Mouse (Mus musculus): ENCODE results near the gene Pdzph1. TPM values are rescaled to one million over a fixed set of nuclear protein-coding genes. Genes with fewer than 3 reads are reported as not detected.

Pdzph1 gene
- polyA plus RNA-seq, 1 experiment from 2014 or later = not detected

- ATAC-seq (replicated peaks; ENCODE audit: low FRiP score, low read depth) (no peak), DNase-seq (ENCODE audit: low spot score) (no peak)
- Histone ChIP-seq H3K9ac (ENCODE audit: low read depth, low read length) (no peak overlapping the region), H3K36me3 (ENCODE audit: insufficient read depth, low read length) (no peaks in the 10 kb centered on the region), H3K9me3 (replicated peaks; ENCODE audit: low read length) (no peaks in the 10 kb centered on the region), H3K27me3 (ENCODE audit: insufficient read depth, low read length) (no peaks in the 10 kb centered on the region), H3K27ac (no peak overlapping the region), H3K4me2 (ENCODE audit: low read length) (no peak overlapping the region), H3K4me1 (replicated peaks; ENCODE audit: insufficient read depth, low read length) (no peaks in the 10 kb centered on the region), H3K4me3 (replicated peaks; ENCODE audit: low read depth, low read length) (no peak overlapping the region)
- TF ChIP-seq CTCF (IDR thresholded peaks at IDR 0.05; ENCODE audit: low read depth) = no peak
- 74% methylated on average over 7 of the region's 7 CpGs for WGBS
Observed at GRCm38 (mm10) chr17:58911564-58911963, 79.6 kb downstream of the Pdzph1 start.

- no peak overlapping the region for H3K27ac ChIP-seq
- H3K36me3 ChIP-seq (ENCODE audit: insufficient read depth, low read length) = no peaks in the 10 kb centered on the region
- ATAC-seq (replicated peaks; ENCODE audit: low FRiP score, low read depth) = no peak
- H3K9ac ChIP-seq (ENCODE audit: low read depth, low read length) = no peak overlapping the region
- WGBS = 32% methylated on average over 8 of the region's 8 CpGs
- H3K9me3 ChIP-seq (replicated peaks; ENCODE audit: low read length) = no peaks in the 10 kb centered on the region
- DNase-seq (ENCODE audit: low spot score) = peak; percentile 78
- H3K27me3 ChIP-seq (ENCODE audit: insufficient read depth, low read length) = no peaks in the 10 kb centered on the region
- peak; percentile 77 for TF ChIP-seq CTCF (IDR thresholded peaks at IDR 0.05; ENCODE audit: low read depth)
- H3K4me3 ChIP-seq (replicated peaks; ENCODE audit: low read depth, low read length) = no peak overlapping the region
- no peaks in the 10 kb centered on the region for H3K4me1 ChIP-seq (replicated peaks; ENCODE audit: insufficient read depth, low read length)
- no peak overlapping the region for H3K4me2 ChIP-seq (ENCODE audit: low read length)
Observed at GRCm38 (mm10) chr17:58909061-58909661, 82.0 kb downstream of the Pdzph1 start.

DNA sequence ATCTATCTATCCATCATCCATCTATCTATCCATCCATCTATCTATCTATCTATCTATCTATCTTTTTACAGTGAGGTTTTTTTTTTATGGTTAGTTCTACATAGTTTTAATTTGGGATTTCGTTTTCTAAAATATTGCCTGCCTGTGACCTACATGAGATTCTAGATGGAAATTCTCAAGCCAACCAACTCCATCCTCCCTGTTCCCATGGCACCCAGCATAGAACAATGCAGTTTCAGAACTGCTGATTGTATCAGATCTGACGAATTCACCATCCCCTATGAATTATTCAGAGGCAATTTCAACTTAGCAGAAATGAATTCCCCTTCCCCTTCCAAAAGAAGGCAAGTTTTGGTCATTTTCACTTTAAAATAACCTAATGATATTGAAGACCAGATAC is 85.2 kb downstream of the Pdzph1 start:
- Histone ChIP-seq H3K27me3 (ENCODE audit: insufficient read depth, low read length) (no peaks in the 10 kb centered on the region), H3K36me3 (ENCODE audit: insufficient read depth, low read length) (no peaks in the 10 kb centered on the region), H3K4me2 (ENCODE audit: low read length) (no peak overlapping the region), H3K9ac (ENCODE audit: low read depth, low read length) (no peak overlapping the region), H3K4me3 (replicated peaks; ENCODE audit: low read depth, low read length) (no peak overlapping the region), H3K27ac (no peak overlapping the region), H3K4me1 (replicated peaks; ENCODE audit: insufficient read depth, low read length) (no peaks in the 10 kb centered on the region), H3K9me3 (replicated peaks; ENCODE audit: low read length) (no peaks in the 10 kb centered on the region)
- DNase-seq (ENCODE audit: low spot score) = no peak
- no peak for ATAC-seq (replicated peaks; ENCODE audit: low FRiP score, low read depth)
- 69% methylated on average over 2 of the region's 2 CpGs for WGBS
- TF ChIP-seq CTCF (IDR thresholded peaks at IDR 0.05; ENCODE audit: low read depth) = no peak

DNA sequence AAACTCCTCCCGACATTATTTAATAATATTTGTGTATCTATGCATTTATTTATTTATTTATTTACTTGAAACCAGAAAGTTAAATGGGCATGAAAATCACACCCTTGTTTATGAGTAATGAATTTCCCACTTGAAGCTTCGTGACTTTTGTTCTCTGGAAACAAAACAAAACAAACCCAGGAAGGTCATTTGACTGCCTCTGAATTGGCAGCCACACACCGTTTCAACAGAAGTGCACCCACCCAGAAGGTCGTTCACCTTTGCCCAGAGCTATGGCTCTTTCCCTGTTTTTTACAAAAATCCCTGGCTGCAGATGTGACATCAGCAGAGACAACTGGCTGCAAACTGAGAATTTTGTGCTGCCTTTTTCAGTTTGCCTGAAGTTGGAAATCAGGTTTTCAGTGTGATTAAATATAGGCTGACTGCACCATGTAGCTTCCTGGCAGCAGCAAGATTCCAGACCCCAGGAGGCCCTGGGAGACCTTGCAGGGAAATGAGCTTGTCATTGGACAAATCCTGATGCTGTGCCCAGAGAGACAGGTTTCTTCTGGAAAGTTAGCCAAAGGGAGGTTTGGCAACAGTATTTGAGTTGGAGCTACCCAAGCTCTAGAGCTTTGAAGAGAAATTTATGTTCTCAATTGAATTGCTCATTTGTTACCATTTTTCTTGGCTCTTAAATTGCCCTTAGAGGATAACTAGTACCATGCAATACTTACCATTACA is 99.5 kb downstream of the Pdzph1 start:
- Histone ChIP-seq H3K4me3 (replicated peaks; ENCODE audit: low read depth, low read length) (no peak overlapping the region), H3K9me3 (replicated peaks; ENCODE audit: low read length) (no peaks in the 10 kb centered on the region), H3K27ac (no peak overlapping the region), H3K4me2 (ENCODE audit: low read length) (no peak overlapping the region), H3K9ac (ENCODE audit: low read depth, low read length) (no peak overlapping the region), H3K36me3 (ENCODE audit: insufficient read depth, low read length) (no peaks in the 10 kb centered on the region), H3K4me1 (replicated peaks; ENCODE audit: insufficient read depth, low read length) (no peaks in the 10 kb centered on the region), H3K27me3 (ENCODE audit: insufficient read depth, low read length) (no peaks in the 10 kb centered on the region)
- TF ChIP-seq CTCF (IDR thresholded peaks at IDR 0.05; ENCODE audit: low read depth) = no peak
- DNase-seq (ENCODE audit: low spot score) = no peak
- no peak for ATAC-seq (replicated peaks; ENCODE audit: low FRiP score, low read depth)
- WGBS = 32% methylated on average over 4 of the region's 4 CpGs

DNA sequence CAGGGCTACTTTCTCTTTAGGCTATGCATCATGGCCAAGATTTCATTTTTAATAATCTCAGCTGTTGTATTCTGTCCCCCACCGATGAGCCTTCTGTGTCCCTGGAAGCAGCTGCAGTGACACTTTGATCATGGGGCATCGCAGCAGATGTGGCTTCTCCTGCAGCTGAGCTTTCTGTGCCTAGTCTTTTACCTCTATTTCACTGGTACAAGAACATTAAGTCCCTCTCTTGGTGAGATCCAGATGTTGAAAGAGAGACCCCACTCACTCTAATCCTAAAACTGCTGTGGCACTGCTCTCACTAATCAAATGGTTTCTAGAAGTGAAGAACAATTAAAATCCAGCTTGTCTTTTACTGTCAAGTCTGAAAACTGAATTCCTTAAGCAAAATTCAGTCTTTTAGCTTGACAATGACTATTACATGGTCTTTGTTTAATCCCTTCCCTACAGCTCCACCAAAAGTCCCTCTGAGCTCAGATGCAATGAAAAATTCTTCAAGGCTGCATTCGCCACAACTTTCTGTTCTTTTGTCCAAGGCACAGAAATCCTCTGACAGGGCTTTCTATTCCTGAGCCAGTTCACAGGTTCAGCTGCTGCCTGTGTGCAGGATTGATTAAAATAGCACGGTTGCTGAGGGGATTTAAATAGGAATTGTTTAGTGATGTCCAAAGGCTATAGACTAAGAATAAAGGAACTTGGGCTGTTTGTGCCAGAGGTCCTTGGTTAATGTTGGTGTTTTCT is 101.1 kb downstream of the Pdzph1 start:
- H3K27me3 ChIP-seq (ENCODE audit: insufficient read depth, low read length) = no peaks in the 10 kb centered on the region
- no peak for TF ChIP-seq CTCF (IDR thresholded peaks at IDR 0.05; ENCODE audit: low read depth)
- no peaks in the 10 kb centered on the region for H3K36me3 ChIP-seq (ENCODE audit: insufficient read depth, low read length)
- no peak overlapping the region for H3K4me2 ChIP-seq (ENCODE audit: low read length)
- H3K4me3 ChIP-seq (replicated peaks; ENCODE audit: low read depth, low read length) = no peak overlapping the region
- no peaks in the 10 kb centered on the region for H3K9me3 ChIP-seq (replicated peaks; ENCODE audit: low read length)
- no peak overlapping the region for H3K27ac ChIP-seq
- ATAC-seq (replicated peaks; ENCODE audit: low FRiP score, low read depth) = no peak
- H3K9ac ChIP-seq (ENCODE audit: low read depth, low read length) = no peak overlapping the region
- H3K4me1 ChIP-seq (replicated peaks; ENCODE audit: insufficient read depth, low read length) = no peaks in the 10 kb centered on the region
- no peak for DNase-seq (ENCODE audit: low spot score)
- WGBS = 75% methylated on average over 4 of the region's 4 CpGs

GRCm38 (mm10) chr17:58884393-58884792 is 106.8 kb downstream of the Pdzph1 start:
- H3K27me3 ChIP-seq (ENCODE audit: insufficient read depth, low read length) = no peaks in the 10 kb centered on the region
- ATAC-seq (replicated peaks; ENCODE audit: low FRiP score, low read depth) = no peak
- WGBS = 12% methylated on average over 1 of the region's 1 CpGs
- no peak overlapping the region for H3K4me2 ChIP-seq (ENCODE audit: low read length)
- H3K4me3 ChIP-seq (replicated peaks; ENCODE audit: low read depth, low read length) = no peak overlapping the region
- no peak for DNase-seq (ENCODE audit: low spot score)
- H3K9ac ChIP-seq (ENCODE audit: low read depth, low read length) = no peak overlapping the region
- no peaks in the 10 kb centered on the region for H3K36me3 ChIP-seq (ENCODE audit: insufficient read depth, low read length)
- no peak for TF ChIP-seq CTCF (IDR thresholded peaks at IDR 0.05; ENCODE audit: low read depth)
- no peaks in the 10 kb centered on the region for H3K4me1 ChIP-seq (replicated peaks; ENCODE audit: insufficient read depth, low read length)
- H3K9me3 ChIP-seq (replicated peaks; ENCODE audit: low read length) = no peaks in the 10 kb centered on the region
- H3K27ac ChIP-seq = no peak overlapping the region

All from kidney, postnatal 0 days (tissue).